Mouse (Mus musculus): ENCODE data around the gene Shc2.

- TF ChIP-seq CTCF (IDR thresholded peaks at IDR 0.05), result no peak
- TF ChIP-seq EP300 (IDR thresholded peaks at IDR 0.05), result no peak
Observed at GRCm38 (mm10) chr10:79586243-79586642, 51.5 kb downstream of the Shc2 start.
